In genomic region chr17:88675310-88676309, GRCm38 (mm10) we compare ENCODE assay signal across 30 mouse cellular contexts. TPM values are rescaled to one million over a fixed set of nuclear protein-coding genes. Genes with fewer than 3 reads are reported as not detected.
DNase-seq lines count a peak whose midpoint lies in the region; ATAC-seq and TF ChIP-seq lines count a peak whose summit lies in the region.
"Had no signal": no experiment of that assay in that cellular context is flagged by ENCODE, and none has a peak within 500 bp of the region (broad histone marks: within the 10 kb centered on the region; RNA-seq: fewer than 3 reads in every experiment).

No protein-coding gene starts in this region.

- DNase-seq in layer of hippocampus, adult 2 months (ENCODE audit: low spot score in 2 of 2) = no peak
- DNase-seq in layer of hippocampus, postnatal 25 days (ENCODE audit: extremely low spot score in 1 of 2, low spot score in 1 of 2) = no peak
- no peak for DNase-seq in midbrain, embryonic 11.5 days (ENCODE audit: low spot score, missing footprints)
- DNase-seq in forebrain, postnatal 0 days = peak; percentile 70
- no peak for DNase-seq in heart, adult 18-20 months
- DNase-seq in thymus, postnatal 14 days = no peak
- DNase-seq: adrenal gland, adult 8-10 months; B cell, adult 2 months; cerebellum, adult 9-11 months; gastrocnemius, postnatal 36 days; kidney, adult 18-20 months; lung, postnatal 4 days; right cerebral cortex, postnatal 14 days had no signal

- H3K4me3 ChIP-seq in layer of hippocampus, adult 2 months = no peak overlapping the region
- H3K4me3 ChIP-seq in midbrain, embryonic 16.5 days (ENCODE audit: low read depth, low read length) = no peak overlapping the region
- no peak overlapping the region for H3K4me3 ChIP-seq in midbrain, embryonic 11.5 days (ENCODE audit: low read depth, low read length)
- no peak overlapping the region for H3K4me3 ChIP-seq in forebrain, postnatal 0 days (ENCODE audit: low read depth, low read length)
- H3K4me3 ChIP-seq: embryonic facial prominence, embryonic 12.5 days; hindbrain, embryonic 13.5 days; limb, embryonic 15.5 days; lung, embryonic 15.5 days; neural tube, embryonic 12.5 days had no signal

- no peak overlapping the region for H3K27ac ChIP-seq in layer of hippocampus, adult 2 months
- no peak overlapping the region for H3K27ac ChIP-seq in midbrain, embryonic 16.5 days (ENCODE audit: low read length)
- no peak overlapping the region for H3K27ac ChIP-seq in midbrain, embryonic 11.5 days (ENCODE audit: low read depth, low read length)
- H3K27ac ChIP-seq in forebrain, postnatal 0 days (ENCODE audit: low read depth, low read length) = 0 out of 2 replicates have a peak overlapping the region, but pooled peaks have one; percentile 4
- H3K27ac ChIP-seq: embryonic facial prominence, embryonic 12.5 days; hindbrain, embryonic 13.5 days; kidney, postnatal 0 days; limb, embryonic 15.5 days; liver, embryonic 14.5 days; lung, embryonic 15.5 days; neural tube, embryonic 12.5 days had no signal

- no peaks in the 10 kb centered on the region for H3K36me3 ChIP-seq in midbrain, embryonic 16.5 days (ENCODE audit: control insufficient read depth, insufficient read depth, low read length)
- no peaks in the 10 kb centered on the region for H3K36me3 ChIP-seq in midbrain, embryonic 11.5 days (ENCODE audit: control insufficient read depth, insufficient read depth, low read length)
- H3K36me3 ChIP-seq in forebrain, postnatal 0 days (ENCODE audit: insufficient read depth) = no peaks in the 10 kb centered on the region
- H3K36me3 ChIP-seq: embryonic facial prominence, embryonic 12.5 days; hindbrain, embryonic 13.5 days; limb, embryonic 15.5 days; lung, embryonic 15.5 days; neural tube, embryonic 12.5 days had no signal

- H3K9me3 ChIP-seq in midbrain, embryonic 16.5 days (replicated peaks; ENCODE audit: control insufficient read depth, low read length, poor library complexity, severe bottlenecking) = 0 out of 2 replicates have a peak, but pooled peaks cover 2% of the 10 kb centered on the region
- no peaks in the 10 kb centered on the region for H3K9me3 ChIP-seq in midbrain, embryonic 11.5 days (ENCODE audit: control insufficient read depth, low read length)
- H3K9me3 ChIP-seq in forebrain, postnatal 0 days (ENCODE audit: low read length) = no peaks in the 10 kb centered on the region
- H3K9me3 ChIP-seq: embryonic facial prominence, embryonic 12.5 days; hindbrain, embryonic 13.5 days; limb, embryonic 15.5 days; lung, embryonic 15.5 days; neural tube, embryonic 12.5 days had no signal

- peak; percentile 74 for TF ChIP-seq CTCF in layer of hippocampus, adult 2 months (conservative IDR thresholded peaks at IDR 0.05)
- TF ChIP-seq CTCF in forebrain, postnatal 0 days (IDR thresholded peaks at IDR 0.05; ENCODE audit: low read depth) = peak; percentile 64

- H3K4me2 ChIP-seq in midbrain, embryonic 16.5 days (ENCODE audit: low read length) = no peak overlapping the region
- no peak overlapping the region for H3K4me2 ChIP-seq in midbrain, embryonic 11.5 days
- no peak overlapping the region for H3K4me2 ChIP-seq in forebrain, postnatal 0 days (ENCODE audit: low read depth)
- H3K4me2 ChIP-seq: embryonic facial prominence, embryonic 12.5 days; hindbrain, embryonic 13.5 days; limb, embryonic 15.5 days; lung, embryonic 15.5 days; neural tube, embryonic 12.5 days had no signal

- H3K27me3 ChIP-seq in midbrain, embryonic 16.5 days (ENCODE audit: control insufficient read depth, insufficient read depth, low read depth, low read length) = no peaks in the 10 kb centered on the region
- H3K27me3 ChIP-seq in midbrain, embryonic 11.5 days (ENCODE audit: control insufficient read depth, insufficient read depth, low read length) = no peaks in the 10 kb centered on the region
- H3K27me3 ChIP-seq in forebrain, postnatal 0 days (ENCODE audit: insufficient read depth, low read length) = no peaks in the 10 kb centered on the region
- H3K27me3 ChIP-seq: embryonic facial prominence, embryonic 12.5 days; hindbrain, embryonic 13.5 days; limb, embryonic 15.5 days; lung, embryonic 15.5 days; neural tube, embryonic 12.5 days had no signal

- H3K9ac ChIP-seq in midbrain, embryonic 16.5 days (ENCODE audit: low read depth, low read length) = no peak overlapping the region
- no peak overlapping the region for H3K9ac ChIP-seq in midbrain, embryonic 11.5 days (ENCODE audit: low read length)
- H3K9ac ChIP-seq in forebrain, postnatal 0 days = no peak overlapping the region
- H3K9ac ChIP-seq: embryonic facial prominence, embryonic 12.5 days; hindbrain, embryonic 13.5 days; limb, embryonic 15.5 days; liver, embryonic 14.5 days; lung, embryonic 15.5 days; neural tube, embryonic 12.5 days had no signal

- WGBS in midbrain, embryonic 16.5 days = 90% methylated on average over 23 of the region's 23 CpGs
- WGBS in midbrain, embryonic 11.5 days = 93% methylated on average over 23 of the region's 23 CpGs
- 80% methylated on average over 23 of the region's 23 CpGs for WGBS in forebrain, postnatal 0 days

- 0 out of 2 replicates have a peak, but pooled peaks have one; percentile 54 for ATAC-seq in midbrain, embryonic 16.5 days
- no peak for ATAC-seq in midbrain, embryonic 11.5 days (ENCODE audit: low FRiP score)
- ATAC-seq in forebrain, postnatal 0 days = peak; percentile 84
- ATAC-seq: activated CD4-positive, CD25-positive, alpha-beta regulatory T cell, adult 4 months; inflammation-experienced regulatory T-cells, adult 6 months had no signal

- peaks cover 4% of the 10 kb centered on the region; the same call in 1 of the 2 replicates for H3K4me1 ChIP-seq in midbrain, embryonic 16.5 days (ENCODE audit: control insufficient read depth, insufficient read depth, low read length)
- peaks cover 2% of the 10 kb centered on the region; the same call in 1 of the 2 replicates for H3K4me1 ChIP-seq in midbrain, embryonic 11.5 days (ENCODE audit: control insufficient read depth, insufficient read depth, low read length)
- no peaks in the 10 kb centered on the region for H3K4me1 ChIP-seq in forebrain, postnatal 0 days (ENCODE audit: insufficient read depth)
- H3K4me1 ChIP-seq: hindbrain, embryonic 13.5 days; limb, embryonic 15.5 days; lung, embryonic 15.5 days; neural tube, embryonic 12.5 days had no signal

RNA-seq across cellular contexts. Expression of gene Gtf2a1l, which starts 7.2 kb away (rescaled TPM):
- not detected for total RNA-seq in layer of hippocampus, adult 2 months (2021)
- total RNA-seq in layer of hippocampus, postnatal 25 days (2021) = under 1 TPM; 0.22 to 0.49 TPM
- polyA plus RNA-seq in midbrain, embryonic 16.5 days (2015; fragmentation: Nextera tagmentation; extraction: Ambion mirVana) = 0.39 and 0.49 TPM in 2 replicates
- 0.33 TPM in 1 of 2 replicates, not detected in the other for polyA plus RNA-seq in midbrain, embryonic 11.5 days (2014; fragmentation: Nextera tagmentation; extraction: Ambion mirVana)
- 0.24 and 0.69 TPM in 2 replicates for total RNA-seq in forebrain, postnatal 0 days (2014; rRNA removed)
- polyA plus RNA-seq in forebrain, postnatal 0 days (2015; fragmentation: Nextera tagmentation; extraction: Ambion mirVana) = 0.44 and 0.52 TPM in 2 replicates
- total RNA-seq in heart, adult 18-20 months (2021) = not detected
- total RNA-seq: adrenal gland, adult 8-10 months; common myeloid progenitor, adult 5-6 weeks; gastrocnemius, adult 18-20 months; gastrocnemius, postnatal 36 days; heart, adult 8-10 months; heart, postnatal 25 days; megakaryocyte-erythroid progenitor cell, adult 5-6 weeks; MEL had no signal
- polyA plus RNA-seq: heart, embryonic 14.5 days; kidney, postnatal 0 days; limb, embryonic 15.5 days; liver, embryonic 14.5 days had no signal
